Mouse (Mus musculus) cerebral cortex, adult 2 months (tissue): ENCODE measurements around the gene C730034F03Rik.

Experiments used
- WGBS: fragments of 180-500 bp; shearing (Covaris S2); methylation state at CpG from one replicate; pipeline ENCODE4 v1.1.7; 2018; 5-methylcytosine and 5-hydroxymethylcytosine counted together

C730034F03Rik gene

DNA sequence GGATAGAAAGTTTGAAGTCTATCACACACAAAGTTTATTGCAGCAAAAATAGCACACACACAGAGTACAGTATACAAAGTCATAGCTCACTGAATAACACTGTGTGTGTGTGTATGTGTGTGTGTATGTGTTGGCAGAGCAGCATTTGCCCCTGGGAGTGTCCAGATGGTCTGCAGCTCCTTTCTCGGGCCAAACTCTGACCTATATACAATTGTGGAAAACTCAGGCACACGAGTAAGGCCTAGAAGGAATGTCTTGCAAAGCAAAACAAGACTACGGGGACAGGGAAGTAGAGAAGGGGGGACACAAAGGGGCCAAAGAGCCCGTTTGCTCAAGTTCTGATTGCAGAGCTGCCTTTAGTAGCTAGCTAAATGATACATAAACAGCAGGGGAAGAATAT is 3.6 kb downstream of the C730034F03Rik start:
- whole genome bisulfite sequencing, result 70% methylated on average over 4 of the region's 4 CpGs

DNA sequence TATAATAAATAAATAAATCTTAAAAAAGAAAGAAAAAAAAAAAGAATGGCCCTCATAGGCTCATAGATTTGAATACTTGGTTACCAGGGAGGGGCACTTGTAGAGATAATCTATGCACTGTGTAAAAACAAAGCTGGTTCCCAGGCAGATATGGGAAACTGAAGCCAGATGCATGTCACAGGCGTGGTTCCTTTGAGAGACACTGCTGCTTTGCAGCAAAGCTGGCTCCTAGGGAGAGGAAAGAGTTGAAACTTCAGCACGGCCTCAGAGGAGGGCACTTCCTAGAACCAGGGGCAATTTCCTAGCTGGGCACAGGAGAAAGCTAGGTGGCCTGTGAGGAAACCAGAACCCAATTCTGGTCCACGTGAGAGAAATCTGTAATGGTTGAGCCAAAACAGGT is 4.7 kb downstream of the C730034F03Rik start:
- 84% methylated on average over 3 of the region's 3 CpGs for WGBS

DNA sequence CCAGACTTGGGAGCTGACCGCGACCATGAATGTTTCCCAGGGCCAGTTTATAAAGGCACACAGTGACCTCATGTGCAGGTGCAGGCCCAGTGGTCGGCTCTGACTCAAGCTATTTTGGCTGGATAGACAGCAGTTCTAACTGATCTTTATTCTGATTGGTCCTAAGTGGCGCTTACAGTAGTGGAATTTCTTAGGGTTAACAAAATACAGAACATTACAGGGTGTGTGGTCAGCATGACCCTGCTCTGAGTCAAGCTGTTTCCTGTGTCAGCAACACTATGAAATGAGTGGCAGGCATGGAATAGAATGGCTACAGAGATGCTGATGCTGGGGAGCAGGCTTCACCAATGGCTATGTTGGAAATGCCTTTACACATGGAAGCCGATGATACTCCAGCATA is 6.5 kb downstream of the C730034F03Rik start:
- 85% methylated on average over 5 of the region's 5 CpGs for WGBS

DNA sequence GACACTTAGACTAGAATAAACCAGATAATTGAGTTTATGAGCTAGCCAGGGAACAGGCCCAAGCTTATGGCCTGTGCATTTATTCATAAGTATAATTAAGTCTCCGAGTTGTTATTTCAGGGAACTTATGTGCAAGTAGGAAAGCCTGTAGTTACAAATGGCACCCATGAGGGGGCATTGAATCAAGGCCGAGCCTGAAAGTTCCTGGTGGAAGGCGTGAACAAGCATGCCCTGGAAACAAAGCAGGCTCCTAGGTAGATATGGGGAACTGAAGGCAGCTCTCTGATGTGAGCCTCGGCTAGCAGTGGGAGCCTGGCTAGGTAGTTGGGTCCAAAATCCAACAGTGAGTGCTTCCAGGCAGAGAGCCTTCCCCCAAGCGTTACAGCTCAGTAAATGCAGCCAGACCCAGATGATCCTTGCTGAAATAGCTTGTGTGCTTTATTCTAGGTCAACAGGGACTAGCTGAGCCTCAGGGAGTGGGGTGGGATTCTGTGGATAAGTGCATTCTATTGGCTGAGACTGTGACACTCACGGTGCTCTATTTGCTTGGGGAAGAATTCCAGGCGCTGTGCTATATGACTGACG is 13.2 kb downstream of the C730034F03Rik start:
- 44% methylated on average over 8 of the region's 8 CpGs for WGBS

DNA sequence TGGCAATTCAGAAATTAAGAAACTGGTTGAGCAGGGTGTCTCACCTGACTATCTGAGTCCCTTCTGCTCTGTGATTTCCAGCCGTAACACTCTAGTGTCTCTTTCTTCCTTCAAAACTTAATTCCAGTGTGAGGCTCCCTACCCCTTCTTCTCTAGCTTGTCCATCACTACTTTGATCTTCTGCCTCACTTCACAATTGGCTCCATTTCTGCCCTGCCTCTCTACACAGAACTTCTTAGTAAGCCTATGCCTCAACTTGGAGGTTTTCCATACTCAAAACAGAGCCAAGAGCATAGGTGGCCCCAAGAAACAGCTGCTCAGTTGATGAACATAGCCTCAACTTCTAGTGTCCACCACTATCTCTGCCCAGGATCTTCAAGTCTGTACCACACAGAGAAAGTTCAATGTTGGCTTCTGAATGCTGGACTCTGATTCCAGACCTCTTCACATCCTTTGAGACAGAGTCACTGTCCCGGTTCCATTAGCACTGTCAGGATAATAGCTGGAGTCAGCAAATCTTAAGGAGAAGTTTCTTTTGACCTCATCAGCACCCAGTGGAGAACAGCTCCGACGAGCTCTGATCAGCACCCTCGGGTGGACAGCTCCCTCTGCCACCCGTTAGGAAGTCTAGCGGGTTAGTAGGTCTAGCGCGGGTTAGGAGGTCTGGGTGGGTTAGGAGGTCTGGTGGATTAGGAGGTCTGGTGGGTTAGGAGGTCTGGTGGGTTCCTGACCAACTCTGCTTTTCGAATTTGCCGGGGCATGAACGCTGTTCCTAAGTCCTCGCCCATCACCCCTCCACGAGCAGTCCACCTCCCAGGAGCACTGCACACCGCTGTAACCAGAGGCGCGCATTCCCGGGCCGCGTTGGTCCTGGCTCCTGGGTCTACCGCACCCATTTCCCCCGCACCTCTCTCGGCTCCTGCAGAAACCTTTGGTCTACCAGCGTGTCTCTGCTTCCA is 23.8 kb downstream of the C730034F03Rik start:
- WGBS, result 4% methylated on average over 24 of the region's 24 CpGs

DNA sequence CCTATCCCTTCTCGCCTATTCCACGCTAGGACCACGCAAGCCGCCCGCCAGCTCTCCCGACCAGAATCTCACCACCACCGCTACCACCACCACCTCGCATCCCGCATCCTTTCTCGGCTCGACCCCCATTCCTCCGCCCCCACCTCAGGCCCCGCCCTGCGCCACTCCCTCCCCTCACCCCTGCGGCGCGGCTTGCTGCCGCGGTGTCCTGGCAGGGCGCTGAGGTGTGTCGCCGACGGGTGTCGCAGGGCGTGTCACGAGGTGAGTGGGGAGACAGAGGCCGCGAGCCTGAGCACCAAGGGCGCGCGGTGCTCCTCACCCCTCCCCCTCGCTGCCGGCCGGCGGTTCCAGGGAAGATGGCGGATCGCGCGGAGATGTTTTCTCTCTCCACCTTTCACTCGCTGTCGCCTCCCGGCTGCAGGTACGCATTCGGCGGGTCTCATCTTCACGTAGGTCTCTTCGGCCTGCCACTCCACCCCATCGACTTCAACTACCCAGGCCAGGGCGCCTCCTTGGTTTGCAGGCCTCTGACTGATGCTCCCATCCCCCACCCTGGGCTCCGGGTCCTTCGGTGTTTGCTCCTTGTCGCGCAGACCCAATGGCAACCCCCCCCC is 24.6 kb downstream of the C730034F03Rik start, which contains the start of gene Mapk8ip2:
Gene Mapk8ip2, plus strand, starts transcription at position 49 of the 614 bp plus-strand sequence.
- WGBS, result 1% methylated on average over 53 of the region's 53 CpGs

DNA sequence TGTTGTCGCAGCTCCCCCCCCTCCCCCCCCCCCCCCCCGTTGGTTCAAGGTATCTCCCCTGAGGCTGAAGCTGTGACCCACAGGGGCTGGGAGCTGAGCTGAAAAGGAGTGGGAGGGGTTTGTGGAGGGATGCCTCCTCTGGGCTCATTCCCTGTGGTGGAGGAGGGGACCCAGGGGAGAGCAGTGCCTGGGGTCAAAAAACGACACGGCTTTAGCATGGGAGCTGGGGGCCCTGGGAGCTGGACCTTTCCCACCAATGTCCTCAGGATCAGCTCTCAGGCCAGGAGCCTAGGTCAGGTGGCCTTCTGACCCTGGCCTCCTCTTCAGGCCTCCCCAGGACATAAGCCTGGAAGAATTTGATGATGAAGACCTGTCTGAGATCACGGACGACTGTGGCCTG is 25.5 kb downstream of the C730034F03Rik start:
- WGBS, result 29% methylated on average over 4 of the region's 6 CpGs

DNA sequence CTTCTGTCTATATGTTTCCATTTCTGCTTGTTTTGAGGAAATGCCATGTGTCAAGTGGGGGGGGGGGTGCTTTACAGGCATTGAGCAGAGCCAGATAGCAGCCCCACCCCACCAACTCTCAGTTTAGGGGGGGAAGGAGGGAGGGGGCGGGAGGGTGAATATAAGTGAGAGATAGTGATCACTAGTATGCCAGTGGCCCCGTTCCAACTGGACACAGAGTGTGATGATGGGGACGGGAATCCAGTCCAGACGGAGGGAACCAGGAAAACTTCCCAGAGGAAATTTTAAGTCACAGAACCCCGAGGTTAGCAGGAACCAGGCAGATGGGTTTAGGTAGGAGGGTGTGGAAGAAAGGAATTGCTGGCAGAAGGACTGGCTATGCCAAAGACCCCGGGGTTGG is 26.3 kb downstream of the C730034F03Rik start:
- 35% methylated on average over 6 of the region's 6 CpGs for WGBS

DNA sequence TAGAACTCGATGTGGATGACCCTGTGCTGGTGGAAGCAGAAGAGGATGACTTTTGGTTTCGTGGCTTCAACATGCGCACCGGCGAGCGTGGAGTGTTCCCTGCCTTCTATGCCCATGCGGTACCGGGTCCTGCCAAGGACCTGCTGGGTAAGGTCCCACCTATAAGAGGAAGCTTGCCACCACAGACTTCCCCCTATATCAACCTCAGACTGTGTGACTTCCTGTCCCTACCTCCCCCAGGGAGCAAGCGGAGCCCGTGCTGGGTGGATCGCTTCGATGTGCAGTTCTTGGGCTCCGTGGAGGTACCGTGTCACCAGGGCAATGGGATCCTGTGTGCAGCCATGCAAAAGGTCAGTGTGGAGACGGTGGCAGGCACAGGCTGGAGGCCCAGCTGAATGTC is 29.6 kb downstream of the C730034F03Rik start:
- 89% methylated on average over 15 of the region's 15 CpGs for WGBS

DNA sequence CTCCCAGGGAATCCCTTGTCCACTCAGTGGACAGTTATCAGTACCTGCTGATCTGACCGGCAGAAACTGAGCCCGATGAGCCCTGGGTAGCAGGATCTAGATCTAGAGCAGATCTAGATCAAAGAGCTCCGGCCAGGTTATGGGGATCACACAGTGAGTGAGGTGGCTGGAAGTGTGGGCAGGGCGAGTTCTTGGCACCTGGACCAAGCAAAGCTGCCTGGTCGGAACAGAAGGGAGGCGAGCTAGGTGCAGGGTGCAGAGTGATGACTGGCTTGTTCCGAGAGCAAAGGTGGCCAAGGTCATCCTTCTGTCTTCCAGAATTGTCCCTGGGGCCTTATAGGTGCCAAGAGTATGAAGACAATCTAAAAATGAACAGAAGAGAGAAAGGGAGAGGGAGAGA is 30.4 kb downstream of the C730034F03Rik start:
- 74% methylated on average over 7 of the region's 7 CpGs for WGBS

DNA sequence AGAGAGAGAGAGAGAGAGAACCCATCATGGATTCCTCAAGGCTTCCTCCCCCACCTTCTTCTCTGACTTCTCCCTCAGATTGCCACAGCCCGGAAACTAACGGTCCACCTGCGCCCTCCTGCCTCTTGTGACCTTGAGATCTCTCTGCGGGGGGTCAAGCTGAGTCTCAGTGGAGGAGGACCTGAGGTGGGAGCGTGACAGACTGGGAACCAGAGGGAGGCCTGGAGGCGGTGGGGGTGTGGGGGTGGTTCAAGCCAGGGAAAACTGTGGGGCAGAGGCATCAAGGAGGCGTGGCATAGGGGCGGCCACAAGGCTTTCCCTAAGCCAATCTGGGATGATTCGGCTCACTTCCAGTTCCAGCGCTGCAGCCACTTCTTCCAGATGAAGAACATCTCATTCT is 30.9 kb downstream of the C730034F03Rik start:
- WGBS, result 51% methylated on average over 10 of the region's 10 CpGs

DNA sequence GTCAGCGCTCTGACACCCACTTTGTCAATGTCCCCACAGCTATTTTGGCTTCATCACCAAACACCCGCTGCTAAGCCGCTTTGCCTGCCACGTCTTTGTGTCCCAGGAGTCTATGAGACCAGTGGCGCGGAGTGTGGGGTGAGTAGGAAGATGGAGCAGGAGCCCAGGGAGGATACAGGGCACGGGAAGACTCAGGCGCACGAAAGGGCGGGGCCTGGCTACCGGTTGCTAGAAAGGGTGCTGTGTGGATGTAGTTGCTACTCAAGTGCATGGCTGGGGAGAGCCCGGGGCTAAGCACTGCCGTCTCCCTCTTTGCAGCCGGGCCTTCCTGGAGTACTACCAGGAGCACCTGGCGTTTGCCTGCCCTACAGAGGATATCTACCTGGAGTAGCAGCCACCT is 31.9 kb downstream of the C730034F03Rik start:
- WGBS, result 77% methylated on average over 15 of the region's 15 CpGs

DNA sequence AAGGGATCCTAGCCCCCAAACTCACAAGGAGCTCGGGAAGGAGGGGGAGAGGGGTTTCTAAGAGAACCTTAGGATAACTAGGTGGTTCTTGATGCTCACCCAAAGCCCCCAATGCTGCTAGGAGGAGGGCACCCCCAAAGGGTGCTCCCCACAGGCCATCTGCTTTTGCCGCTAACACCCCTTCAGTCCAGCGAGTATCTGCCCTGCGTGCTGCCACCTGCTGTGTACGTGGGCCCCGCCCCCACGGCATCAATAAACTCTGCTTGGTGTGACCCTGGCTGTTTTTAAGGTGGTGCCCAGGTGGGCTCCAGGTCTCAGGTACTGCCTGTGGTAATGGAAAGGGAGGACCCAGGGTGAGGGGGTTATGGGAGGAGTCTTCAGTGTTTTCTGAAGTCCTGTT is 32.8 kb downstream of the C730034F03Rik start:
- 71% methylated on average over 7 of the region's 7 CpGs for WGBS

DNA sequence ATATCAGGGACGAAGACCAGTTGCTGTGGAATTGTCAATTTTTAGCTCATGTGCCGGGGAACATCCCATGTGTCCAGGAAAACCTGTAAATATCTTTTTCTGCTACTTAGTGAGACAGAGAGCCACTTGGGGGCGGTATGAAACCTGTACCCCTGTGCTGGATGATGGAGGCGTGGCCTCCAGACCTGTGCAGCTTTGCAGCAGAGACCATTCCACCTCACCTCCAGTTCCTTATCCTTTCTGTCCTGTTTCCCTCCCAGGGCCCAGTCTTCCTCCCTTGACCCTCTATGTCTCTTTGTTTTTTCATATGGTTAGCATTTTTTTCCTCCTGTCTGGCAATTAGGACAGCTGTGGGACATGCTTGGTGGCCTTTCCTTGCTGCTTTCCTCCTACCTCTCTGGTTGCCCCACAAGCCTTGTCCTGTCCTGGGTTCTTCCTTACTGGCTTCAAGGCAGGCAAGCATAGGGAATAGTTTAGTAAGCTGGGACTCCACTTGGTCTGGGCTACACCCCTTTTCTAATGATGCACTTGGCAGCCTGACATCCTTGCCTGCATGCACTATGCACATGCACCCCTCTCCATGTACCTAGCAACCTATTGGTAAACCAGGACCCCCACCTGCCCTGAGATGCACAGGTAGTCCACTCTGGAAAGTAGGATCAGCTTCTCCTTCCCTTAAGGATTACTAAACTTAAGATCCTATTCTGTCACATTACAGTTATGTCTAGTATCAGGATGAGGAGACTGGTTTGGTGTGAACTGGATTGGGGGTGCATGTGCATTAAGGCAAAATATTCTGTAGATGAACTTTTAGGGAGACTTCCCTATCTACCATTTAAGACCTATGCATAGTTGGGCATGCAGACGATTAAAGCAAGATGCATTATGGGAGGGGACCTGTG is 34.2 kb downstream of the C730034F03Rik start:
- WGBS, result 39% methylated on average over 5 of the region's 5 CpGs

DNA sequence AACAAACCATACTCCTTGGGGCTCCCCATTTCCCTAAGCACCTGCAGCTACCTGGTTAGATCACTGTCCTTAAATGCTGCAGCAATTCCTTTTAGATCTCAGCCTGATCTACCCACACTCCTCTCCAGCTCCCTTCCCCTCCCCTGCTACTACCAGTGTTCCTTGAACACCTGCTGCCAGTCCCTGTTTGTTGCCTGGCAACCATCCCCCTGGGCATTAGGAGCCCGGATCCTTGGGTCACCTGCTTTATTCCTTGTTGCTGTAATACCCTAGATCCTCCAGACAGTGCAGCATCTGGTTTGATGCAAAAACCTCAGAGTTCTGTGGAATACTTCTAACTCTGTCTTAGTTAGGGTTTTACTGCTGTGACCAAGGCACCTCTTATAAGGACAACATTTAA is 35.7 kb downstream of the C730034F03Rik start:
- 8% methylated on average over 1 of the region's 1 CpGs for WGBS

DNA sequence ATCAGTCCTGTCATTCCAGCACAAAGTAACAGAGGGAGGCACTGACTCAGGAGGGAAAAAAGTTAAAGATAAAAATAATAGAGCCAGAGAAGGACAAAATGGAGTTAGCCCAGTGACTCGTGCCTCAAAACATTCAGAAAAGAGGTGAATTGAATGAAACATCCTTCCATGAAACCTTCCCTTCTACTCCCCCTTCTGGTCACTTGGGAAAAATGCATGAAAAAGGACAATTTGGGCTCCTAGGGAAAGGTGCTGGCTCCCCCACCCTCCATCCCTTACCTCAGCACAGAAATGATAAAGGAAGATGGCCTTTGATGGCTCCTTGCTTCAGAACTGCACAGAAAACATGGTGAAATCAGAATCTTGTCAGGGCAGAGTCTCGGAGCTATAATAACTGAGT is 39.2 kb downstream of the C730034F03Rik start:
- WGBS, result 30% methylated on average over 2 of the region's 2 CpGs

DNA sequence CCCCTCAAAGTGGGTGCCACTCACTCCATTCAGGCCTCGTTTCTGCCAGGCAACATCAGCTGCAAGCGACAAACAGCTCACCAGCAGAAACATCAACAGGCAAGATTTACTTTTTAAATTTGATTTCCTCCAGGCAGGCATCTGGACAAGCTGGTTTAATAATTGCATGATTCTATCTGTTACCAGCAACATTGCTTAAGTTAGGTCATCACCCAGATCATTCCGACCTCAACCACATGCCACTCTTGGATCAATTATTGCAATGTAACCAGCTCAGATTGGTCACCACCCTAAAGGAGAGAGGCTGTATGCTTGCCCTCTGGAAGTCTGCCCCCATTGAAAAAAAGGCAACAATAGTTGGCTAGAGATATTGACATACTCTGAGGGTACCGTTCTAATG is 42.1 kb downstream of the C730034F03Rik start:
- 85% methylated on average over 4 of the region's 4 CpGs for WGBS

DNA sequence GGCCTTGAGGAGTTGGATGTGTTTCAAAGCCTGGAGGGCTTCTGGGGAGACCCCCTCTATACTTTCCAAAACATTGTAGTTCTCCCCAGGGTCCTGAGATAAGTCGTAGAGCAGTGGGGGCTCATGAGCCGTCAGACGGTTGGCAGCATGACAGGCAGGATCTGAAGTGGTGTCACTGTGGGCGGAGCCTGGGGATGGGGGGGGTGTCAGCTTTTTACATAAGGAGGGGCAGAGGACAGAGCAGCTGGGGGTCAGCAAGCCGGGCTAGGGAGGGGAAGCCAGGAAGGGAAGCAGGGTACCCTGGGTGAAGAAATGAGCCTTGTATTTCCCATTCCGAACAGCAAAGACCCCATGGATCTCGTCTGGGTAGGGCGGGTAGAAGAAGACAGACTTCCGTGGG is 44.0 kb downstream of the C730034F03Rik start:
- 84% methylated on average over 9 of the region's 9 CpGs for WGBS

DNA sequence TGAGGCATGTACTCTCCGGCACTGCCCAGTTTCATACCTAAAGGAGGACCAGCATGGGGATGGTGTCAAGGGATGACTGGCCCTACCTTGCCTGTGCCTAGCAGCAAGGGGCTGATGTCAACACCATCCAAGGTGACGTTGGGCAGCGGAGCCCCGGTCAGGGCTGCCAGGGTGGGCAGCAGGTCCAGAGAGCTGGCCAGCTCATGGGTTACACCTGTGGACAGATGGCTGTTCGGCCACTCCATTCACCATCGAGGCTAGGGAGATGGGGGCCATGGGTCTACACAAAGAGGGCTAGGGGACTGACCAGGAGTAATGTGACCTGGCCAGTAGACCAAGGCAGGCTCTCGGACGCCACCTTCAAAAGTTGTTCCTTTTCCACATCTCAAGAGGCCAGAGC is 44.5 kb downstream of the C730034F03Rik start:
- 98% methylated on average over 8 of the region's 8 CpGs for WGBS

DNA sequence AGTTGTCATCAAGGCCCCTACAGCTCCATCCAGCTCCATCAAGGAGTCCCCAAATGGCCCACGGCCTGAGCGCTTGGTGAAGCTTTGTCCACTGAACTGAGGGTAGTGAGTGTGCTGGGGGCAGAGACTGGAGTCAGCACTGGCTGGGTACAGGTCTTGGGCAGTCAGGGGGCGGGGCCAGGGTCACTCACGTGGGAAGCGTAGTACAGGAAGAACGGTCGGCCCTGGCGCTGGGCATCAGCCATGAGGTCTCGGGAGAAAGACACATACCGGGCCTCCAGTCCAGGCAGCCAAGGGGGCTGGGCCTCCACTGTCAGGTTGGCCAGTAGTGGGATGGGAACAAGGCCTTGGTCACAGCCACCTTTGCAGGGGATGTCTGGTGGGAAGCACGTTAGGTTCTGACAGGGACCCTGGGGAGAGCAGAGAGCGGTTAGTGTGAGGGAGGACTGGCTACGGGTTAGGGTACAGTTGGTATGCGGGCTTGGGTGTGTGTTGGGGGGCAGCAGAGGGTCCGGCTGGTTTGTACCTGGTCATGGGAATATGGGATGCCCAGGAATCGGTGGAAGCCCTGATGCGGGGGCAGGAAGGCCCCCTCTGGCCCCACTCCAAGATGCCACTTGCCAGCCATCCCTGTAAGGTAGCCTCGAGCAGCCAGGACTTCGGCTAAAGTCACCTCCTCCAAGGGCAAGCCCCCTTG is 45.4 kb downstream of the C730034F03Rik start:
- WGBS, result 92% methylated on average over 19 of the region's 19 CpGs

DNA sequence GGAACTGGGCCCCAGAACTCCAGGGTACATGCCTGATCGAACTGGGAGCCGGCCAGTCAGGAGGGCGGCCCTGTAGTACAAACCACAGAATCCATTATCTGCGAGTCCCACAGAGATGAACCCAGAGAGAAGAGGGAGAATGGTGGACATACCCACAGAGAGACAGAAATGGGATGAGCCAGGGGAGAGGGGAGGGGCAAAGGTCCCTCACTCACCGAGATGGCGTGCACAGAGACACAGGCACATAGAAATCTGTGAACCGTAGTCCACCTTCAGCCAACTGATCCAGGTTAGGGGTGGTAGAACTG is 45.9 kb downstream of the C730034F03Rik start:
- 88% methylated on average over 7 of the region's 7 CpGs for WGBS
